Mouse (Mus musculus): ENCODE measurements around the gene Slc9a8. TPM values are rescaled to one million over a fixed set of nuclear protein-coding genes. Genes with fewer than 3 reads are reported as not detected.

Slc9a8 gene
- polyA plus RNA-seq, 1 experiment from 2014 or later, result 24.2 TPM

GRCm38 (mm10) chr2:167439422-167439821 lies 17.9 kb downstream of the Slc9a8 start:
- peaks cover 54% of the 10 kb centered on the region for H3K36me3 ChIP-seq

GRCm38 (mm10) chr2:167443411-167444193 lies 22.1 kb downstream of the Slc9a8 start:
- H3K4me3 ChIP-seq, result no peak overlapping the region
- no peak overlapping the region for H3K4me2 ChIP-seq (replicated peaks)
- WGBS, result 93% methylated on average over 4 of the region's 4 CpGs
- ATAC-seq (ENCODE audit: low FRiP score), result no peak
- H3K27me3 ChIP-seq, result no peaks in the 10 kb centered on the region
- no peaks in the 10 kb centered on the region for H3K4me1 ChIP-seq
- H3K27ac ChIP-seq, result no peak overlapping the region
- peaks cover 71% of the 10 kb centered on the region for H3K36me3 ChIP-seq
- H3K9ac ChIP-seq, result no peak overlapping the region
- H3K9me3 ChIP-seq (replicated peaks), result no peaks in the 10 kb centered on the region

More at GRCm38 (mm10) chr2:167439422-167439821, 17.9 kb downstream of the Slc9a8 start:
- Histone ChIP-seq H3K4me3 (no peak overlapping the region), H3K27ac (no peak overlapping the region), H3K9me3 (replicated peaks) (no peaks in the 10 kb centered on the region), H3K4me1 (no peaks in the 10 kb centered on the region), H3K27me3 (no peaks in the 10 kb centered on the region), H3K4me2 (replicated peaks) (no peak overlapping the region), H3K9ac (no peak overlapping the region)
- no peak for ATAC-seq (ENCODE audit: low FRiP score)
- WGBS, result 100% methylated on average over 3 of the region's 3 CpGs

- ATAC-seq (ENCODE audit: low FRiP score), result no peak
- Histone ChIP-seq H3K27ac (no peak overlapping the region), H3K36me3 (peaks cover 84% of the 10 kb centered on the region), H3K4me1 (no peaks in the 10 kb centered on the region), H3K9ac (no peak overlapping the region), H3K4me2 (replicated peaks) (no peak overlapping the region), H3K27me3 (no peaks in the 10 kb centered on the region), H3K9me3 (replicated peaks) (no peaks in the 10 kb centered on the region), H3K4me3 (no peak overlapping the region)
- 78% methylated on average over 20 of the region's 20 CpGs for WGBS
These were observed 24.6 kb downstream of the Slc9a8 start for GRCm38 (mm10) chr2:167445911-167446780.

GRCm38 (mm10) chr2:167447207-167447606 lies 25.7 kb downstream of the Slc9a8 start:
- 92% methylated on average over 7 of the region's 7 CpGs for WGBS
- ATAC-seq (ENCODE audit: low FRiP score), result no peak

GRCm38 (mm10) chr2:167447629-167448028 lies 26.1 kb downstream of the Slc9a8 start:
- Histone ChIP-seq H3K36me3 (peaks cover 80% of the 10 kb centered on the region), H3K27ac (no peak overlapping the region), H3K9ac (no peak overlapping the region), H3K9me3 (replicated peaks) (no peaks in the 10 kb centered on the region), H3K4me3 (no peak overlapping the region), H3K4me1 (no peaks in the 10 kb centered on the region), H3K27me3 (no peaks in the 10 kb centered on the region), H3K4me2 (replicated peaks) (no peak overlapping the region)
- ATAC-seq (ENCODE audit: low FRiP score), result no peak
- 87% methylated on average over 8 of the region's 8 CpGs for WGBS

More at GRCm38 (mm10) chr2:167447207-167447606, 25.7 kb downstream of the Slc9a8 start:
- Histone ChIP-seq H3K27me3 (no peaks in the 10 kb centered on the region), H3K9ac (no peak overlapping the region), H3K36me3 (peaks cover 82% of the 10 kb centered on the region), H3K4me1 (no peaks in the 10 kb centered on the region), H3K9me3 (replicated peaks) (no peaks in the 10 kb centered on the region), H3K27ac (no peak overlapping the region), H3K4me3 (no peak overlapping the region), H3K4me2 (replicated peaks) (no peak overlapping the region)

- H3K4me1 ChIP-seq, result no peaks in the 10 kb centered on the region
- peaks cover 82% of the 10 kb centered on the region for H3K36me3 ChIP-seq
- no peaks in the 10 kb centered on the region for H3K9me3 ChIP-seq (replicated peaks)
- no peak for ATAC-seq (ENCODE audit: low FRiP score)
- H3K9ac ChIP-seq, result no peak overlapping the region
- H3K27me3 ChIP-seq, result no peaks in the 10 kb centered on the region
- WGBS, result 92% methylated on average over 21 of the region's 21 CpGs
- no peak overlapping the region for H3K27ac ChIP-seq
- no peak overlapping the region for H3K4me3 ChIP-seq
- no peak overlapping the region for H3K4me2 ChIP-seq (replicated peaks)
These were observed 28.1 kb downstream of the Slc9a8 start for GRCm38 (mm10) chr2:167449331-167450275.

- H3K4me3 ChIP-seq, result no peak overlapping the region
- H3K27ac ChIP-seq, result no peak overlapping the region
- H3K4me2 ChIP-seq (replicated peaks), result no peak overlapping the region
- 93% methylated on average over 8 of the region's 8 CpGs for WGBS
- no peaks in the 10 kb centered on the region for H3K4me1 ChIP-seq
- H3K9ac ChIP-seq, result no peak overlapping the region
- H3K9me3 ChIP-seq (replicated peaks), result no peaks in the 10 kb centered on the region
- ATAC-seq (ENCODE audit: low FRiP score), result no peak
- H3K36me3 ChIP-seq, result peaks cover 82% of the 10 kb centered on the region
- H3K27me3 ChIP-seq, result no peaks in the 10 kb centered on the region
These were observed 29.1 kb downstream of the Slc9a8 start for GRCm38 (mm10) chr2:167450647-167451046.

GRCm38 (mm10) chr2:167453814-167454213 lies 32.3 kb downstream of the Slc9a8 start:
- Histone ChIP-seq H3K36me3 (peaks cover 82% of the 10 kb centered on the region), H3K27me3 (no peaks in the 10 kb centered on the region), H3K4me1 (no peaks in the 10 kb centered on the region), H3K9me3 (replicated peaks) (no peaks in the 10 kb centered on the region), H3K4me2 (replicated peaks) (no peak overlapping the region), H3K9ac (no peak overlapping the region), H3K4me3 (no peak overlapping the region), H3K27ac (no peak overlapping the region)
- no peak for ATAC-seq (ENCODE audit: low FRiP score)
- WGBS, result 87% methylated on average over 3 of the region's 3 CpGs

GRCm38 (mm10) chr2:167456361-167457020 lies 35.0 kb downstream of the Slc9a8 start:
- H3K9me3 ChIP-seq (replicated peaks), result no peaks in the 10 kb centered on the region
- no peaks in the 10 kb centered on the region for H3K4me1 ChIP-seq
- no peak overlapping the region for H3K27ac ChIP-seq
- peaks cover 87% of the 10 kb centered on the region for H3K36me3 ChIP-seq
- no peaks in the 10 kb centered on the region for H3K27me3 ChIP-seq
- ATAC-seq (ENCODE audit: low FRiP score), result no peak
- 90% methylated on average over 5 of the region's 5 CpGs for WGBS
- no peak overlapping the region for H3K4me2 ChIP-seq (replicated peaks)
- no peak overlapping the region for H3K9ac ChIP-seq
- H3K4me3 ChIP-seq, result no peak overlapping the region

- H3K4me2 ChIP-seq (replicated peaks), result no peak overlapping the region
- H3K9ac ChIP-seq, result no peak overlapping the region
- no peaks in the 10 kb centered on the region for H3K27me3 ChIP-seq
- no peak overlapping the region for H3K27ac ChIP-seq
- WGBS, result 92% methylated on average over 9 of the region's 9 CpGs
- no peak overlapping the region for H3K4me3 ChIP-seq
- H3K4me1 ChIP-seq, result no peaks in the 10 kb centered on the region
- no peaks in the 10 kb centered on the region for H3K9me3 ChIP-seq (replicated peaks)
- H3K36me3 ChIP-seq, result peaks cover 91% of the 10 kb centered on the region
- no peak for ATAC-seq (ENCODE audit: low FRiP score)
These were observed 35.7 kb downstream of the Slc9a8 start for GRCm38 (mm10) chr2:167457213-167457612.

GRCm38 (mm10) chr2:167458548-167458947 lies 37.0 kb downstream of the Slc9a8 start:
- Histone ChIP-seq H3K9ac (no peak overlapping the region), H3K4me1 (no peaks in the 10 kb centered on the region), H3K27me3 (no peaks in the 10 kb centered on the region), H3K36me3 (peaks cover 81% of the 10 kb centered on the region), H3K27ac (no peak overlapping the region), H3K9me3 (replicated peaks) (no peaks in the 10 kb centered on the region), H3K4me3 (no peak overlapping the region), H3K4me2 (replicated peaks) (no peak overlapping the region)
- ATAC-seq (ENCODE audit: low FRiP score), result no peak
- 98% methylated on average over 3 of the region's 3 CpGs for WGBS
